Mouse (Mus musculus): Measurements from ENCODE around the gene Ccr6. TPM values are rescaled to one million over a fixed set of nuclear protein-coding genes. Genes with fewer than 3 reads are reported as not detected.

Ccr6 gene
- total RNA-seq, 2 experiments from 2014 or later: not detected

DNA sequence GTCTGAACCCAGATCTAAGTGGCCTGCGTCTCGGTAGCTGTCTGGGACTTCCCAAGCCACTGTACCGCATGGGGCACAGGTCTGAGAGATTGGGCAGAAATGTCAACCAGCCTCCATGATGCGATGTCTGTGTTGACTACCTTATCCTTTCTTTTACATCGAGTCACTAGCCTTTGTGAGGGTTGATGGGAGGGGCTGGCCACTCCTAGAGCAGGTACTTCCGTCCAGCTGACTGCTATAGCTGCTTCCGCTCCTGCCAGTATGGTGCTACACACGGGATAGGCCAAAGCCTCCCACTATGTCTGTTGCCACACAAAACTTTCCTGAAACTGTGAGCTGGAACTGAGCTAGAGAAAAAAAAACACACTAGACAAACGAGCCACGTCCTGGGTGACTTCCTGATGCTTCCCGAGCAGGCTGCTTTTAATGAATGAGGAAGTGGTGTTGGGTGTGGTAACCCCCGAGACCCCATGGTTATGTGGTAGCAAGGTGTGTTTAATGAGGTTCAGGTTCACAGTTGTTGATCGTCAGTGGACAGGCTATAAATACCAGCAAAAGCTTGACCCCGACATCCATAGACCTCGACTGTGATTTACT, 2.1 kb upstream of the Ccr6 start:
- no peak for DNase-seq (ENCODE audit: low spot score in 2 of 2)

DNA sequence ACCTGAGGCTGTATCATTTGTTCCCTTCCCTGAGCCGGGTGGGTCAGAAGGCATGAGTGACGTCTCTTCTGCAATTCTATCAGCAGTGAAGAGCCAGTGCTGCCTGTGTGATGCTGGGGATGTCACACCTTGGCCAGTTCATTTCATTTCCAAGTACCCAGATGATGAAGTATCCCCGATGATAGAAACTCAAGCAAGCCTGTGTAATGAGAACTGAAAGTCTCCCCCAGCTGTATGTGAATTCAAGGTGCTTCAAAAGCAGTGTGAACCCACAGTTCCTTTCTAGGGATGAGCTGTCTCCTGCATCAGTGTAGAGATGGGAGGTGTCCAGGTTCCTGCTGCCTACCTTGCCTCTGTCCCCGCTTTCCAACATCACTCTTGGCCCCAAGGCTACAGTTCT, 1.3 kb upstream of the Ccr6 start:
- no peak for DNase-seq (ENCODE audit: low spot score in 2 of 2)

DNA sequence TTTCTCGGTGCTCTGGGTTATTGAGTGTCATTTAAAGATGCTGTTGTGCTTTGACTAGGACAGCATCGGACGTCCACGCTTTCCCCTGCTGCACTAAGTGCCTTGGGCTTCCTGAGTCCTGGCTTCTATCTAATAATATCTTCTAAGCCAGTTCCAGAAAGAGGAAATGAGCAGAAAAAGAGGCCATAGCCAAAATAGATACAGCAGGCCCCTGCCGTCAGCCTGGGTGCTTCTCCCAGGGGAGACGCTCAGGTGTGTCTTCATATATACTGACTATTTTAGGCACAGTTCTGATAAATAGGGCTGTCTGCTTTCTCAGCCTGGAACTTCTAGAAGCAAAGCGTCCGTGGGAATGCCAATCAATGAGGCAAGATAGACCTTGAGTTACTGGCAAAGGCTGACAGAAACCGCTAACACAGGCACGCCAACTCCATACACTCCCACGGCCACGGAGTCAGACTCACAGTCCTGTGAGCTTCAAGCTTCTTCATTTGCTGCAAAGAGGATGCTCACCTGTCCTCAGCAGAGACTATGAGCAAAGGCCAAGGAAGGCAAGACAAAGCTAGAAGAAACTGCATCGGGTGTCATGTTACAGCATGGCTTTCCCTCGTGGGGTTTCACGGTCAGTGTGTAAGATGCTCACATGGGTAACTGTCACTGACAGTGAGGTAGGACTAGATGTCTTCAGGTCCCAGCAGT, 2.3 kb downstream of the Ccr6 start:
- peak in 1 of 2 experiments; percentile 18 for DNase-seq (ENCODE audit: low spot score in 2 of 2)

DNA sequence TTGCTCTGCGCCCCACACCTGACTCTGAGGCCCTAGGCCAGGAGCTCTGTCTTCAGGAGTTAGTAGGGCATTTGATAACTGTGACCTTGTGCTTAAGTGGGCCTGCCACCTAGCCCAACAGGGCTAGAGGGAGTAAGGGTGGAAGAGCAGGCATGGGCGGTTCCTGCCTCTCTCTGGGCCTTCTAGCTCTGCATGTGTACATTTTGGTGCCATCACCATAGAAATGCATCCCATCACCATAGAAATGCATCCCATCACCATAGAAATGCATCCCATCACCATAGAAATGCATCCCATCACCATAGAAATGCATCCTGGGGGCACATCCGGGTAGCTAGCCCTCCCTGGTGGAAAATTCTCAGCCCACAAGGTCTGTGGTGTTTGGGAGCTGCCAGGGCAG, 3.7 kb downstream of the Ccr6 start:
- DNase-seq (ENCODE audit: low spot score in 2 of 2): peak in 1 of 2 experiments; percentile 40

DNA sequence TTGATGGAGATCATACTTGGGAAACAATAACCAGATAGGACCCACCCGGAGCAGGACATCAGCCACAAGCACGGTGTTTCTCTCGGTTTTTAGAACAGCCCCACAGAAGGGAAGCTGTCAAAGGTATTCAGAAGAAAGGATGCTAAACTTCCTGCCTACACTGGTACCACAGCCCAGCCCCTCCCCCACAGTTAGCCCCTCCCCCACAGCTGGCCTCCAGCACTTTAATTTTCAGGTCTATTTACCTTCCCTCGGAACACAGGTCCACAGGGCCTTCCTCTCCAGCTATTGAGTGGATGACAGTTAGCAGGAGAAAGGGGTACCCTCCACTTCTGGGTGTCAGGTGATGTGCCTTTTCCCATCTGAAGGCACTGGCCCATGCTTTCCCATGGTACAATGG, 4.7 kb downstream of the Ccr6 start:
- no peak for DNase-seq (ENCODE audit: low spot score in 2 of 2)

DNA sequence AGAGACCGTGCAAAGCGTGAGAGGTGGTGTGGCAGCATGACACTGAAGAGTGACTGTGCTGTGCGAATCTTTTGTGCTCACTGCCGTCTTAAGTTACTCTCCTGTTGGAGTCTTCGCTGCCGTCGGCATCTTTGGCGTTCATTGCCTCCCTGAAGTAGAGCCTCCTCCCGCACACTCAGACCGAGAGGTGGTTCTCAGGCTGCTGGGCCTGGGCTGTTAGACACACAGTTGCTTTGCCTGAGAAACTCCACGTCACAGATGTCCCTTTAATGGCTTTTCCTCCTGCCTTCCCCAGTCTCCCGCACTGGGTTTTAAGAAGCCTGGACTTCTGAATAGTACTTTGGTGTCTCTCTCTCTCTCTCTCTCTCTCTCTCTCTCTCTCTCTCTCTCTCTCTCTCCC, 5.8 kb downstream of the Ccr6 start:
- DNase-seq (ENCODE audit: low spot score in 2 of 2): no peak

DNA sequence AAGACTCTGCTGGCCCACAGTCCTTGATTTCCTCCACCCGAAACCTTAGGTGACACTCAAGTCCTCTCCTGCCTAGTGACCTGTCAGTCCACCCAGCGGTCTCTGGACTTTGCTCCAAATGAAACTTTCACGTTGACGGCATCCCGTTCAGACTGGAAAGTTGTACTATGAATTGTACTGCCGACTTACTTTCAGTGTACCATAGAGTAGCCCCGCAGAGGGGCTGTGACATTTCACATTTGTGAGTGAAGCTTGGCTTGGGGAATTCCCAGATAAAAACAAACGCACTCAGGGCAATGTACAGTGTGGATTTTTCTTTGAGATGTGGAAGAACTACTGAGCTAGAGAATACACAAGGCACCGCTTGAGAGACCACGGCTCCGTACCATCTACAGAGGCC, 6.3 kb downstream of the Ccr6 start:
- DNase-seq (ENCODE audit: low spot score in 2 of 2): no peak

DNA sequence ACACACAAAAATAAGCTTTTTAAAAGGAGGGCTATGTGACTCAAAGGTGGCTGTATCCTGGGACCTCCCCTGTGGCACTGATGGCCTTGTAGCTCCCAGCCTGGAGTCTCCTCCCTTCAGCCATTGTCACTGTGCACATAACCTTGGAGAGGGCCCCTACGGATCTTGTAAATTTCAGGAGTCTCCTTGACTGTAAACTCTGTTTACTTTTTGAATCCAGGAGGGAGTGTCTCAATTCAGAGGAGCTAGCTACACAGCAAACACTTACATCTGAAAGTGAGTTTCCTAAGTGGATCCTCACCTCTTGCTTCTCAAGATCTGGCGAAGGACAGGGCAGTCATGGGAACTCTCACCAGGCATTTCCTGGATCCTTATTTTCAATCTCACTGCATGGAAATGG, 8.3 kb downstream of the Ccr6 start:
- no peak for DNase-seq (ENCODE audit: low spot score in 2 of 2)

DNA sequence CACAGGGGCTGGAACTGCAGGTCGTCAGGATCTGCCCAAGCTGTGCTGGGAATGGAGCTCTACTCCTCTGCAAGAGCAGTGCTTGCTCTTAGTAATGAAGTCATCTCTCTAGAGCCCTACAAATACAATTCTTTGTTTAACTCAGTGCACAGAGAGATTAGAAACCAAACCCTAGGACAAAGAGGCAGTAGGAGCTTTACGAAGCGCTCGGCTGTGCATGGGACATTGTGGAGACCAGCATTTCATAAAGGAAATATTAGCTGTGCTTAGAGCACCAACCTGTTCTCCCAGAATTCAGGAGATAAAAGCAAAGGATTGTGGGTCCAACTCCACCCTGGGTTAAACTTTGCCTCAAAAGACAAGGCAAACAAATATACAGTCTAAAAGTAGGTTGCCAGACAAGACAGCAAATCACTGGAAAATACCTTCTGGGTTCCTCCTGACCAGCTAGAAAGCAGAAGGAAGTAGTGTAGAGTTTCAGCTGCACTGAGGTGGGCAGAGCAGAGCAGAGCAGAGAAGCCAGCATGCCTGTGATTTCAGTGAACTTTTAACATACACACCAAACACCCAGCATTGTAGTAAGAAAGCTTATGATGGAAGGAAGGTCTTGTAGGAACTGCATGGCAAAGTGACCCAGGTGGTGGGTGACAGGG, 10.4 kb downstream of the Ccr6 start:
- no peak for DNase-seq (ENCODE audit: low spot score in 2 of 2)

DNA sequence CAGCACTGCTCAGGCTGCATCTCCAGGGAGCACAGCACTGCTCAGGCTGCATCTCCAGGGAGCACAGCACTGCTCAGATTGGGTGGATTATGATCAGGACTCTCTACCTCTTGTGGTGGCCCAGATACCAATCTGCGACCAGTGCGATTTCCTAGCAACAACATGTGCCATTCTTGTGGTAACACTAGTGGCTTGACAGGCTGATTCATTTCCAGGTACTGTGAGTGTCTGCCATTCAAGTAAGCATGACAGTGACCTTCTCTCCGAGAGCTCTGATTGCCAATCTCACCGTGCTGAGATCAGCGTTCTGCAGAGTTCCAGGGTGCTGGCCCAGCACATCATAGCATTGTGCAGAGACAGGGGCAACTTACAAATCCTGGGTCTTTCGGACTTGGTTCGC, 15.9 kb downstream of the Ccr6 start:
- no peak for DNase-seq (ENCODE audit: low spot score in 2 of 2)

DNA sequence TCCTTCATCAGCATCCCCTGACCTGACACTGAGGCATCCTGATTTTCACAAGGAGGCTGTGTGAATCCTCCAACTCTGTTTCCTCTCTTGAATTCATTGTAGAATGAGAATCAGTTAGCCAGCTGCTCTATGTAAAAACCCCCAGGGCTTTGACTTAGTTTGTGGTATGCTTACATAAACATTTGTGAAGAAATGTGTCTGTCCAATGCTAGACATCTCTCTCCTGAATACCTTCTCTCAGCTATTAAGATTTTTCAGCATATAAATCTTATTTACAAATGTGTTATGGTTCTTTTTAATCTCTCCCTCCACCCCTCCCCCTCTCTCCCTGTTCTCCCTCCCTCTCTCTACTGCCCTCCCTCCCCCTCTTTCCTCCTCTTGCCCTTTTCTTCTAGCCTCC, 18.4 kb downstream of the Ccr6 start:
- DNase-seq (ENCODE audit: low spot score in 2 of 2): no peak

DNA sequence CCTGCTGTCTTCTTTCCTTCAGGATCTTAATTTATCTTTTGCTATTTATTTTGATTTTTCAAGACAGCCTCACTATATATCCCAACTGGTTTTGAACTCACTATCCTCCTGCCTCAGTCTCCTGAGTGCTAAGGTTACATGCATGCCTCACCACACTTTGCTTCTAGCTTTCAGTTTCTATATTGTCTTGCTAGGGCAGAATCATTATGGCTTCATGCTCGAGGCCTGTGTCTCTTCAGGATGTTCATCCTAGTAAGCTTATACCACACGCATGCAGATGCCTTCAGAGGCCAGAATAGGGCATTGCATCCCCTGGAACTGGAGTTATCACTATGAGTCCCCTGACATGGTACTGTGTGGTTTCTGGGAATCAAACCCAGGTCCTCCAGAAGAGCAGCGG, 19.1 kb downstream of the Ccr6 start:
- DNase-seq (ENCODE audit: low spot score in 2 of 2): no peak

DNA sequence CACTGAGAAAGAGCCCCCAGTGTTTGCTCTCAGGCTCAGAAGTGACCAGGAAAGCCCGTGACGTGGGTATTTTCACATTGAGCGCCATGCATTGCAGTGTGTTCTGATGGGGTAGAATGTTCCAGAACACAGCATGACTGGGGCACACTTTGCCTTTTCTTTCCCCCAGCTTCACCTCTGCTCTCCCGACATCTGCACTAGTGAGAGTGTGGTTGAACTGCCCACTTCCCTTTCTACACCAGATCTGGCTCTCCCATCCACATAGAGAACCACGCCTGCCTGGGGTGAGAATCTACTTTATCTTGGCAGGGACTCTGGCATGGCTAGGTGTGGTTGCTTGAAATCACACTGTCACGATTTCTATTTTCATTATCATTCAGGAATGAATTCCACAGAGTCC, 19.7 kb downstream of the Ccr6 start:
- no peak for DNase-seq (ENCODE audit: low spot score in 2 of 2)

DNA sequence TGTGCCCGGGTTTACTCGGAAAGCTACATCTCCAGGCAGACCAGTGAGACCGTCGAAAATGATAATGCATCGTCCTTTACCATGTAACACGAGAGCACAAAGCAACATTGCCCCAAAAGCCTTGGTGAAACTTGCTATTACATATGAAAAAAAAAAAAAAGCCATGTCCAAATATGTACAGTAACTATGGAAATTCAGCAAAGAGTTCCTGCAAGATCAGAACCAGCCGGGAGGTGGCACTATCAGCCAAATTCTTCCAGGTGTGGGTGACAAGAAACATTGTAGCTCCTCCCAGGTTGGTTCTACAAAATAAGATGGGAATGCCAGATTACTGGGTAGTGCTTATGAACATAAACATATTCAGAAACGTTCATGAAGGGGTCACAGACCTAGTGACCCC, 21.1 kb downstream of the Ccr6 start:
- DNase-seq (ENCODE audit: low spot score in 2 of 2): no peak

DNA sequence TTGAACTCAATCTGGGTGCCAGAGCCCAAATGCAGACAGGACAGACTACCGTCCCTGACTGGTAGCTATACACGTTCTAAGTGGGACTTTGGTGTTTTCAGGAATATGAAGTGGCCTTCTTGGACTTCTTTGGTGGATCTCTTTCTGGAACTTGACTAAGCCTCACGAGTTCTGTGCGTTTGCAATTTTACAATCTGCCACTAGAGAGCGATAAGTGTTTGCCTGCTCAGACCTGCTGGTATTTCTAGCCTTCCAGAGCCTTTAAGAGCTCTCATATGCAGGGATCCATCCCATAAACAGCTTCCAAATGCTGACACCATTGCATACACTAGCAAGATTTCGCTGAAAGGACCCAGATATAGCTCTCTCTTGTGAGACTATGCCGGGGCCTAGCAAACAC, 28.8 kb downstream of the Ccr6 start:
- peak; percentile 40 to 80 for DNase-seq (ENCODE audit: low spot score in 2 of 2)

DNA sequence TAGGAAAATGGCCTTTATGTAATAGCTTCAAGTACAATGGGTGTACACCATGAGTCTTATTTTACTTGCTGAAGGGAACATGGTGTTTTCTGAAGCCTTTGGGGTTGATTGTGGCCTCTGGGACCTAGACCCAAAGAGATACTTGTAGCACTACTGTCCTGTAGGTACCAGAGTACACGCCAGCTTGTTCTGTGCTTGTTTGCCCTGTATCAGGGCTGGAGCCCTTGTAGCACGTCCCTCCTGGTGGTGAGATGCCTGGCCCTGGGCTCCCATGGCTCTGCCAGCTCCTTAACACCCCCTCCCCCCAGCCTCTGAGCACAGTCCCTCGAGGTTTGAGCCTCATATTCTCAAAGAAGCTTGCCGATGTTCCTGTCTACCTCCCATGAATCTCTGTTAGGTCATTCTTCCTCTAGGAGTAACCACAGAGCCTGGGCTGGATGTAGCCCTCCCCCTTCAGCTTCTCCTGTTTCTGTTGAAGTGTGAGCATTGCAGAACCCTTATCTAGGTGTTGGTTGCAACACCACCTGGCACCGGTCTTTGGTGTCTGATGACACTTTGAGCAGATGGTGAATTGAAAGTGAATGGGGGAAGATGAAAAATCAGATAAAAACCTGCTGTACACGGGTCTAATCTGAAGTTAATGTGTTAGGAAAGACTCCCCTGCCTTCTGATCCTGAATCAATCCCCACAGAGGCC, 36.4 kb downstream of the Ccr6 start:
- no peak for DNase-seq (ENCODE audit: low spot score in 2 of 2)

DNA sequence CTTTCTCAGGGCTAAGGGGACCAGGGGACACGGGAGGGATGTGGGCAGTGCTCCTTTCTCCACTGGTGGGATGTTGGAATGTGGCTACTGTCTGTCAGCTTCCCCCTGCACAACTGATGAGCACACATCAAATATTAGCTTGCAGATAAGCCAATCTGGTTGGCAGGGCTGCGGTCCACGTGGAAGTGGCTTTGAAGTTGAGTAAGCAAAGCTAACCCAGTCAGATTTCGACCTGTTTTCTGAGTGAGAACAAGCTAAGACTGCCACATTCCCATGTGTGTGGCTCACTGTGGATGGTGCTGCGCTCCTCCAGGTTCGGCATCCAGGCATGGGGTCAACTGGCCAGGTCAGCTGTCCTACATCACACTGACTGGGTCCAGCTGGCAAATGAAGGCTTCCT, 37.1 kb downstream of the Ccr6 start:
- no peak for DNase-seq (ENCODE audit: low spot score in 2 of 2)

DNA sequence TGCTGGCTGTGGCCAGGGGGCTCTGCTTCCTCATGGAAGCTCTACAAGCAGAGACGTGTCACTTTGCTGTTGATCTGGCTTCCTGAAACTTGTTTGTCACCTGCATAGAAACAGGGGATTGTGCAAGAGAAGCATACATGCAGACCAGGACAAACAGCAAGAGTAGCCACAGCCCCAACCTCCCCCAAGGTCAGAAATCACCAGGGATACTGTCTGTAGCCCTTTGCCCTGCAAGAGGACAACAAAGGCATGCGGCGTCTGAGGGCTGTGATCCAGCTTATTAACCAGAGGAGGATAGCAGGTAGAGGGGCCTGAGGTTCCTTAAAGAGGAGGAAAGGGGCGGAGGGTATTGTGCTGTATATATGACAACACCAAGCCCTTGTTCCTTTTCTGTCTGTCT, 40.2 kb downstream of the Ccr6 start:
- no peak for DNase-seq (ENCODE audit: low spot score in 2 of 2)

DNA sequence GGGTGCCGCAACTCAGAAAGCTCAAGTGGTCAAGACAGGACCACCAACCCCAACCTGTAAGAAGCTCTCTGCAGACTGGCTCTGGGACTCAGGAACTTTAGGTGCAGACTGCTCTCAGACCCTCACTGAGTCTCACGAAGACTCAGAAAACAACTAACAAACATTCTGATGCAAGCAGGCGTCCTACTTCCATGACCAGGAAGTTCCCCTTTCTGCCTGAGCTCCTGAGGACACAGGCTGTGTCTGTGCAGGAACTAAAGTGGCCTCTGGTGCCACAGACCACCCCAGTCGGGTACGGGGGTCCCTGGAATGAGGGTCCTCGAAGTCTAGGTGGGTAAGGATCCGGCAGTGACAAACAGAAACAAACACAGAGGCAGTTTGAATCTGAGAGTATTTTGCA, 40.8 kb downstream of the Ccr6 start:
- DNase-seq (ENCODE audit: low spot score in 2 of 2): no peak

DNA sequence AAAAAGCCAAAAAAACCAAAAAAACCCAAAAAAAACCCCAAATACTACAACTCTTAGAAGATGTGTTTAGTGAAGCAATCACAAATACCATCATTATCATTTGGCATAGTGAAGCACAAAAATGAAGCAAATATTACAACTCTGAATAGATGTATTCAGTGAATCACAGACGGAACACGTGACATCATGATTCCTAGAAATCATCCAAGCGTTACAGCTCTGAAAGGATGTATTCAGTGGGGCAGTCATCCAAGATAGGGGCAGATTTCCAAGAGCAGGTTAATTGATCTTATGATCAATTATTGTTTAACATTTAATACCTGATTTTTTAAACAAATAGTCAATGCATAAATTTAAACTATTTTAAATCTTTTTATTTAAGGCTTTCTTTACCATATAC, 41.4 kb downstream of the Ccr6 start:
- no peak for DNase-seq (ENCODE audit: low spot score in 2 of 2)

DNA sequence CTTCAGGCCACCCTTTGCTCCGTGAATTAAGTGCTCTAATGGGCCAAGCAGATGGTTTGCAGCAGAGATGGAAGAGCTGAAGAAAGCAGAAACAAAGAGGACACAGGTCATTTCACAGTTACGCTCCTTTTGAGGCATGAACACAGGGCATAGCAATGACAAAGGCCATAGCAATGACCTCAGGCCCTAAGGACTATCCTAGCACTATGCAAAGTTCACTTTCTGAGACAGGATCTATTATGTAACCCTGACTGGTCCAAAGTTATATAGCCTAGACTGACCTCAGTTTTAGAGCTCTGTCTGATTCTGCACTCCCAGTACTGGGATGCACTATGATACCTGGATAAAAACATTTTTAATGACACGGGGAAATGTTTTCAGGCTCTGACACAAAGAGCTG, 42.5 kb downstream of the Ccr6 start:
- DNase-seq (ENCODE audit: low spot score in 2 of 2): no peak

DNA sequence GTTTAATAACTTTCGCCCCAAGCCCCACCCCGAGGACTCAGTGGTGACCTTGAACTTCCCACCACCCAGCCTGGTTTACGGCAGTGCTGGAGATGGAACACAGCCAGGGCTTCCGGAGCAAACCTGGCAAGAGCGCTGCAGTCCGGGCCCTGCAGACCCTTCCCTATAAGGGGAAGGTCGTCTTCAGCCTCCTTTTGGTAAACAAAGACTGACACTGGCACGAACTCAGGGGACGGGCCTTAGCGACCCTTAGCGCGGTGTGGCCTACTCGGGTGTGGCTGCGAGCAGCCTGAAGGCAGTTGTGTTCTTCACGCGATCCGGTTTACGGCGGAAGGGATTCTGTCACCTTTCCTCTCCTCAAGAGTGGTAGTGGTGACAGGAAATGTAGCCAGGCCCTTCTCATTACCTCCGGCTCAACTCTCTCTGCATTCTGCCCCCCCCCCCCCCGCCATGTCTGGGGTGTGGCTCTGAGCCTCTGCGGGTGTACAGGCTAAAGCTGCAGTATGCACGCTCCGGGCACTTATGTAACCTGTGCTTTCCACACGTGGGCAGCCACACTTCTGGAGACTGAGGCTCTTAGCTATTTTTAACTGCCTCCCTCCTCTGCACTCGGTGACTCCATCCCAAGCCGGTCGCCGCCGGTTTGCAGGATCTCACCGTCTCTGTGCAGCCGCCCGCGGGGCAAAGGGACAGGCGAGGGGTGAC, 47.1 kb downstream of the Ccr6 start, which contains the start of gene Mpc1:
TSS of gene Mpc1 (plus strand) at position 84 of the 705 bp plus-strand sequence.
- peak in 1 of 2 experiments; percentile 73 for DNase-seq (ENCODE audit: low spot score in 2 of 2)

Measured in layer of hippocampus, postnatal 14 days (tissue).